In genomic region chr17:81654548-81654947, GRCm38 (mm10) we compare ENCODE assay signal across 21 mouse cellular contexts.
DNase-seq lines count a peak whose midpoint lies in the region; ATAC-seq lines count a peak whose summit lies in the region.
"Had no signal": no experiment of that assay in that cellular context is flagged by ENCODE, and none has a peak within 500 bp of the region (broad histone marks: within the 10 kb centered on the region; RNA-seq: fewer than 3 reads in every experiment).

No protein-coding gene starts in this region.

- no peak overlapping the region for H3K4me2 ChIP-seq in lung, embryonic 16.5 days (ENCODE audit: low read depth, low read length)
- H3K4me2 ChIP-seq: embryonic facial prominence, embryonic 13.5 days; forebrain, embryonic 12.5 days; heart, embryonic 15.5 days; hindbrain, embryonic 14.5 days had no signal

- H3K4me3 ChIP-seq in lung, embryonic 16.5 days (ENCODE audit: low read length): no peak overlapping the region
- H3K4me3 ChIP-seq: embryonic facial prominence, embryonic 13.5 days; forebrain, embryonic 12.5 days; heart, embryonic 10.5 days; heart, embryonic 15.5 days had no signal

- intact Hi-C loops in gastrocnemius, postnatal 14 days (cut with DNase I; ENCODE audit: low total_unique reads): no loop called here

- peak; percentile 16 for DNase-seq in embryo, embryonic 11.5 days (ENCODE audit: low read depth, low spot score)
- DNase-seq in embryo, embryonic 9.5 days (ENCODE audit: extremely low spot score): no peak
- no peak for DNase-seq in lung, postnatal 14 days
- peak; percentile 35 for DNase-seq in lung, postnatal 25 days (ENCODE audit: low spot score)
- DNase-seq in gastrocnemius, postnatal 14 days: no peak
- DNase-seq in adrenal gland, postnatal 14 days: no peak
- DNase-seq: adrenal gland, postnatal 25 days; cerebellum, adult 18-20 months; cerebellum, adult 9-11 months; cerebellum, postnatal 36 days; embryo, embryonic 11 days; gastrocnemius, postnatal 25 days; heart, adult 11 months; heart, postnatal 14 days had no signal

- ATAC-seq in lung, embryonic 16.5 days (ENCODE audit: low read depth): peak; percentile 85
- ATAC-seq: forebrain, embryonic 16.5 days had no signal

- no peaks in the 10 kb centered on the region for H3K27me3 ChIP-seq in lung, embryonic 16.5 days (ENCODE audit: control insufficient read depth, insufficient read depth, low read depth, low read length)
- H3K27me3 ChIP-seq: embryonic facial prominence, embryonic 13.5 days; forebrain, embryonic 12.5 days; heart, embryonic 15.5 days had no signal

- H3K9me3 ChIP-seq in lung, embryonic 16.5 days (ENCODE audit: control insufficient read depth, low read length): no peaks in the 10 kb centered on the region
- H3K9me3 ChIP-seq: embryonic facial prominence, embryonic 13.5 days; forebrain, embryonic 12.5 days; heart, embryonic 10.5 days; heart, embryonic 15.5 days had no signal

- WGBS in lung, embryonic 16.5 days: 42% methylated on average over 2 of the region's 2 CpGs

- H3K4me1 ChIP-seq in lung, embryonic 16.5 days (replicated peaks; ENCODE audit: control insufficient read depth, insufficient read depth, low read length): peaks cover 11% of the 10 kb centered on the region; the same call in 1 of the 2 replicates
- H3K4me1 ChIP-seq: embryonic facial prominence, embryonic 13.5 days; forebrain, embryonic 12.5 days had no signal

- no peaks in the 10 kb centered on the region for H3K36me3 ChIP-seq in lung, embryonic 16.5 days (ENCODE audit: control insufficient read depth, insufficient read depth, low read length)
- H3K36me3 ChIP-seq: embryonic facial prominence, embryonic 13.5 days; forebrain, embryonic 12.5 days; heart, embryonic 15.5 days had no signal

- H3K9ac ChIP-seq in lung, embryonic 16.5 days (ENCODE audit: low read length): no peak overlapping the region
- H3K9ac ChIP-seq: embryonic facial prominence, embryonic 13.5 days; forebrain, embryonic 12.5 days; heart, embryonic 15.5 days; hindbrain, embryonic 14.5 days had no signal

- H3K27ac ChIP-seq in lung, embryonic 16.5 days (ENCODE audit: low read length): peak overlapping the region; percentile 54
- H3K27ac ChIP-seq: embryonic facial prominence, embryonic 13.5 days; forebrain, embryonic 12.5 days; heart, embryonic 10.5 days; heart, embryonic 15.5 days; hindbrain, embryonic 14.5 days had no signal

Comparison
In these comparisons a context has a peak if more than half of its experiments do, and no peak if none do; other contexts are left out.
1. DNase-seq: peak in embryo, embryonic 11.5 days (single experiment) and lung, postnatal 25 days (single experiment); none in embryo, embryonic 9.5 days (single experiment), lung, postnatal 14 days (single experiment), gastrocnemius, postnatal 14 days (single experiment) and adrenal gland, postnatal 14 days (single experiment).